Comparison of ENCODE assay signal across 11 mouse cellular contexts in genomic region chr11:102763009-102763767, GRCm38 (mm10). TPM values are rescaled to one million over a fixed set of nuclear protein-coding genes. Genes with fewer than 3 reads are reported as not detected.
A peak's percentile ranks its signal among the peaks of the same experiment; 100 is the strongest.
DNase-seq lines count a peak whose midpoint lies in the region; ATAC-seq lines count a peak whose summit lies in the region.
"Had no signal": no experiment of that assay in that cellular context is flagged by ENCODE, and none has a peak within 500 bp of the region (broad histone marks: within the 10 kb centered on the region; RNA-seq: fewer than 3 reads in every experiment).

No protein-coding gene starts in this region.

- peaks cover 15% of the 10 kb centered on the region; the same call in 1 of the 2 replicates for H3K27me3 ChIP-seq in midbrain, embryonic 11.5 days (ENCODE audit: control insufficient read depth, insufficient read depth, low read length)
- H3K27me3 ChIP-seq in midbrain, embryonic 10.5 days (ENCODE audit: low read depth, poor library complexity, severe bottlenecking): peaks cover 60% of the 10 kb centered on the region
- no peaks in the 10 kb centered on the region for H3K27me3 ChIP-seq in hindbrain, embryonic 15.5 days
- H3K27me3 ChIP-seq in neural tube, embryonic 12.5 days (replicated peaks): peaks cover 32% of the 10 kb centered on the region

- no peak overlapping the region for H3K9ac ChIP-seq in midbrain, embryonic 11.5 days (ENCODE audit: low read length)
- no peak overlapping the region for H3K9ac ChIP-seq in hindbrain, embryonic 15.5 days
- H3K9ac ChIP-seq in neural tube, embryonic 12.5 days: peak overlapping the region; percentile 5; the same call in 1 of the 2 replicates
- H3K9ac ChIP-seq: liver, embryonic 14.5 days had no signal

- H3K4me1 ChIP-seq in midbrain, embryonic 11.5 days (ENCODE audit: control insufficient read depth, insufficient read depth, low read length): peaks cover 9% of the 10 kb centered on the region
- H3K4me1 ChIP-seq in midbrain, embryonic 10.5 days: peaks cover 47% of the 10 kb centered on the region
- peaks cover 24% of the 10 kb centered on the region for H3K4me1 ChIP-seq in hindbrain, embryonic 15.5 days (replicated peaks)
- H3K4me1 ChIP-seq in neural tube, embryonic 12.5 days: peaks cover 40% of the 10 kb centered on the region

- no peak overlapping the region for H3K4me3 ChIP-seq in midbrain, embryonic 11.5 days (ENCODE audit: low read depth, low read length)
- no peak overlapping the region for H3K4me3 ChIP-seq in midbrain, embryonic 10.5 days
- peak overlapping the region; percentile 88; the same call in 1 of the 2 replicates for H3K4me3 ChIP-seq in hindbrain, embryonic 15.5 days
- H3K4me3 ChIP-seq in neural tube, embryonic 12.5 days: no peak overlapping the region

- H3K9me3 ChIP-seq in midbrain, embryonic 11.5 days (ENCODE audit: control insufficient read depth, low read length): no peaks in the 10 kb centered on the region
- H3K9me3 ChIP-seq in midbrain, embryonic 10.5 days (replicated peaks): no peaks in the 10 kb centered on the region
- H3K9me3 ChIP-seq in hindbrain, embryonic 15.5 days: no peaks in the 10 kb centered on the region
- H3K9me3 ChIP-seq in neural tube, embryonic 12.5 days: no peaks in the 10 kb centered on the region
- H3K9me3 ChIP-seq: heart, embryonic 13.5 days had no signal

- 55% methylated on average over 11 of the region's 11 CpGs for WGBS in midbrain, embryonic 11.5 days
- WGBS in midbrain, embryonic 10.5 days: 52% methylated on average over 11 of the region's 11 CpGs
- WGBS in hindbrain, embryonic 15.5 days: 49% methylated on average over 11 of the region's 11 CpGs
- WGBS in neural tube, embryonic 12.5 days: 46% methylated on average over 11 of the region's 11 CpGs

- ATAC-seq in midbrain, embryonic 11.5 days (ENCODE audit: low FRiP score): peak; percentile 15; the same call in 1 of the 2 replicates
- ATAC-seq in hindbrain, embryonic 15.5 days (ENCODE audit: low FRiP score, low read depth): no peak
- ATAC-seq in neural tube, embryonic 12.5 days (ENCODE audit: low FRiP score, low read depth): peak; percentile 14; the same call in 1 of the 2 replicates

- no peak overlapping the region for H3K27ac ChIP-seq in midbrain, embryonic 11.5 days (ENCODE audit: low read depth, low read length)
- H3K27ac ChIP-seq in midbrain, embryonic 10.5 days (replicated peaks): no peak overlapping the region
- no peak overlapping the region for H3K27ac ChIP-seq in hindbrain, embryonic 15.5 days (replicated peaks)
- H3K27ac ChIP-seq in neural tube, embryonic 12.5 days: no peak overlapping the region
- H3K27ac ChIP-seq: heart, embryonic 13.5 days; liver, embryonic 14.5 days had no signal

- H3K36me3 ChIP-seq in midbrain, embryonic 11.5 days (ENCODE audit: control insufficient read depth, insufficient read depth, low read length): no peaks in the 10 kb centered on the region
- no peaks in the 10 kb centered on the region for H3K36me3 ChIP-seq in midbrain, embryonic 10.5 days
- H3K36me3 ChIP-seq in hindbrain, embryonic 15.5 days: no peaks in the 10 kb centered on the region
- H3K36me3 ChIP-seq in neural tube, embryonic 12.5 days: no peaks in the 10 kb centered on the region
- H3K36me3 ChIP-seq: heart, embryonic 13.5 days had no signal

- no peak for DNase-seq in midbrain, embryonic 11.5 days (ENCODE audit: low spot score, missing footprints)
- DNase-seq in midbrain, embryonic 10.5 days (ENCODE audit: low spot score): no peak
- DNase-seq in cerebellum, postnatal 10 days: peak; percentile 62 to 74
- DNase-seq in kidney, adult 8-10 months: no peak
- DNase-seq in T-cell, adult 2 months (ENCODE audit: low spot score): no peak
- DNase-seq in natural killer cell, adult 2 months (ENCODE audit: low spot score in 2 of 2): no peak
- DNase-seq: kidney, adult 2 months had no signal

- H3K4me2 ChIP-seq in midbrain, embryonic 11.5 days: no peak overlapping the region
- H3K4me2 ChIP-seq in hindbrain, embryonic 15.5 days: peak overlapping the region; percentile 96
- peak overlapping the region; percentile 98 for H3K4me2 ChIP-seq in neural tube, embryonic 12.5 days (replicated peaks)

RNA-seq across cellular contexts. Expression of gene Adam11, which starts 1.9 kb away (rescaled TPM):
- polyA plus RNA-seq in midbrain, embryonic 11.5 days (2014; fragmentation: Nextera tagmentation; extraction: Ambion mirVana): 13.6 and 13.8 TPM in 2 replicates
- polyA plus RNA-seq in midbrain, embryonic 10.5 days (2016; fragmentation: Nextera tagmentation; extraction: Ambion mirVana): 10.7 and 18.4 TPM in 2 replicates
- 25.6 and 25.9 TPM in 2 replicates for polyA plus RNA-seq in hindbrain, embryonic 15.5 days (2015; fragmentation: Nextera tagmentation; extraction: Ambion mirVana)
- polyA plus RNA-seq in neural tube, embryonic 12.5 days (2016; fragmentation: Nextera tagmentation; extraction: Ambion mirVana): 33.2 and 41.6 TPM in 2 replicates

RNA-seq across cellular contexts. Expression of gene Gjc1, which starts 56.3 kb away (rescaled TPM):
- 85.5 and 87.8 TPM in 2 replicates for polyA plus RNA-seq in midbrain, embryonic 11.5 days (2014; fragmentation: Nextera tagmentation; extraction: Ambion mirVana)
- 81.1 and 84.0 TPM in 2 replicates for polyA plus RNA-seq in midbrain, embryonic 10.5 days (2016; fragmentation: Nextera tagmentation; extraction: Ambion mirVana)
- polyA plus RNA-seq in hindbrain, embryonic 15.5 days (2015; fragmentation: Nextera tagmentation; extraction: Ambion mirVana): 32.5 and 32.8 TPM in 2 replicates
- 83.3 and 84.9 TPM in 2 replicates for polyA plus RNA-seq in neural tube, embryonic 12.5 days (2016; fragmentation: Nextera tagmentation; extraction: Ambion mirVana)

Comparison
In these comparisons a context has a peak if more than half of its experiments do, and no peak if none do; other contexts are left out.
1. DNase-seq: peak in cerebellum, postnatal 10 days (2 of 2); none in midbrain, embryonic 11.5 days (single experiment), midbrain, embryonic 10.5 days (single experiment), kidney, adult 8-10 months (0 of 2), T-cell, adult 2 months (single experiment) and natural killer cell, adult 2 months (0 of 2).